Mouse (Mus musculus): Measurements from ENCODE around the gene Skil. TPM values are rescaled to one million over a fixed set of nuclear protein-coding genes. Genes with fewer than 3 reads are reported as not detected.
A peak's percentile ranks its signal among the peaks of the same experiment; 100 is the strongest.

Gene Skil
- polyA plus RNA-seq, 2 experiments, result 13.7 to 20.6 TPM

DNA sequence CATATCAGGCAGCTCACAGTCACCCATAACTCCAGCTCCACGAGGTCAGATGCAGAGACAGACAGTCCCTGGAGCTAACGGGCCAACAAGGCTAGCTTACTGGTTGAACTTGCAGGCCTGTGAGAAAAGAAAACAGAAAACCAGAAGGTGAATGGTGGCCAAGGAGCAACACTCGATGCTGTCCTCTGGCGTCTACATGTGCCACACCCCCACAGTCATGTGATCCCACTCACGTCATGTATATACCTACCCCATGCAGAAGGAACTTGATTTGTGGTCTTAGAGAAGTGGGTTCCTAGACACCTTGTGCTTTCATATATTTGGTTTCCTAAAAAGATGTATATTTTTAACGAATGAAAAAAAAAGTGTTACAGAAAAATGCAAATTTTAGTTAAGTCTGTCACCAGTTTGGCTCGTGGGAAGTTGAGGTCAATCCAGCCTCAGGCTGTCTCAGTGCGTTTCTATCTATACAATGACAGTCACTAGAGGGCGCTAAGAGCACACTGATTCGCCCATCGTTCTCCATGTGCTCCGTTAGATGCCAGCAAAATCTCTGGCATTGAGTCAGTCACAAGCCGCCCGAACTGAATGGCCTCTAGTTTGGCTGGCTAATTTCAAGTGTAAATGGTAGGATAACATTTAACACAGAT lies 50.9 kb downstream of the Skil start:
- H3K9ac ChIP-seq (ENCODE audit: low read depth, low read length, severe bottlenecking), result no peak overlapping the region
- no peaks in the 10 kb centered on the region for H3K36me3 ChIP-seq (ENCODE audit: control insufficient read depth, insufficient read depth, low read length)
- peaks cover 9% of the 10 kb centered on the region; the same call in 1 of the 2 replicates for H3K4me1 ChIP-seq (ENCODE audit: control insufficient read depth, insufficient read depth, low read length)
- H3K27me3 ChIP-seq (ENCODE audit: control insufficient read depth, insufficient read depth, low read length), result no peaks in the 10 kb centered on the region; the same call in 1 of the 2 replicates
- no peak for TF ChIP-seq POLR2A (IDR thresholded peaks at IDR 0.05; ENCODE audit: borderline replicate concordance, extremely low read depth, insufficient read depth, insufficient read length)
- WGBS, result 13% methylated on average over 14 of the region's 14 CpGs
- ATAC-seq (ENCODE audit: low FRiP score, low read depth), result peak; percentile 81
- no peaks in the 10 kb centered on the region for H3K9me3 ChIP-seq (ENCODE audit: control insufficient read depth, low read length)
- DNase-seq (ENCODE audit: low spot score), result peak; percentile 97
- peak overlapping the region; percentile 6; the same call in 1 of the 2 replicates for H3K4me2 ChIP-seq (replicated peaks; ENCODE audit: low read depth, low read length, severe bottlenecking)
- H3K27ac ChIP-seq (replicated peaks; ENCODE audit: low read depth, low read length), result no peak overlapping the region
- no peak overlapping the region for H3K4me3 ChIP-seq (replicated peaks; ENCODE audit: low read length)

DNA sequence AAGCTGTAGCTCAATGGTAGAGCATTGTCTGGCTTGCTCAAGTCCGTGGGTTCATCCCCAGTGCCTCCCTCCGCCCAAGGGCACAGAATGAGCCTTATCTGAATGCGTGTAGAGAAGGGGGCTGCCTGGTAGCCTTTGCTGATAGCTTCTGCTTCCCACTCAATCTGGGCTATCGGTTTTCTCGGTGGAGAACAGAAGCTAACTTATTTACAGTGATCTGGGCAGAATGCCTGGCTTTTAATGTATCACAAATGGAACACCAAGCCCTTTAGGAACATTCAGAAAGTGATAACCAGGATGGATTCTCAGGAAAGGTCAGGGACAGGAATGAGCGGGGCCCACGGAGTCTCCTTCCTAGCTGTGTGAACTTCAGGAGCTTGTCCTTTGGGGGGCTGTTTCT lies 53.7 kb downstream of the Skil start:
- WGBS, result 81% methylated on average over 7 of the region's 7 CpGs
- Histone ChIP-seq H3K4me2 (replicated peaks; ENCODE audit: low read depth, low read length, severe bottlenecking) (no peak overlapping the region), H3K27ac (replicated peaks; ENCODE audit: low read depth, low read length) (no peak overlapping the region), H3K36me3 (ENCODE audit: control insufficient read depth, insufficient read depth, low read length) (no peaks in the 10 kb centered on the region), H3K9me3 (ENCODE audit: control insufficient read depth, low read length) (no peaks in the 10 kb centered on the region), H3K4me3 (replicated peaks; ENCODE audit: low read length) (no peak overlapping the region), H3K4me1 (ENCODE audit: control insufficient read depth, insufficient read depth, low read length) (peaks cover 13% of the 10 kb centered on the region; the same call in 1 of the 2 replicates), H3K9ac (ENCODE audit: low read depth, low read length, severe bottlenecking) (no peak overlapping the region), H3K27me3 (ENCODE audit: control insufficient read depth, insufficient read depth, low read length) (no peaks in the 10 kb centered on the region; the same call in 1 of the 2 replicates)
- no peak for TF ChIP-seq POLR2A (IDR thresholded peaks at IDR 0.05; ENCODE audit: borderline replicate concordance, extremely low read depth, insufficient read depth, insufficient read length)
- no peak for ATAC-seq (ENCODE audit: low FRiP score, low read depth)
- DNase-seq (ENCODE audit: low spot score), result no peak

DNA sequence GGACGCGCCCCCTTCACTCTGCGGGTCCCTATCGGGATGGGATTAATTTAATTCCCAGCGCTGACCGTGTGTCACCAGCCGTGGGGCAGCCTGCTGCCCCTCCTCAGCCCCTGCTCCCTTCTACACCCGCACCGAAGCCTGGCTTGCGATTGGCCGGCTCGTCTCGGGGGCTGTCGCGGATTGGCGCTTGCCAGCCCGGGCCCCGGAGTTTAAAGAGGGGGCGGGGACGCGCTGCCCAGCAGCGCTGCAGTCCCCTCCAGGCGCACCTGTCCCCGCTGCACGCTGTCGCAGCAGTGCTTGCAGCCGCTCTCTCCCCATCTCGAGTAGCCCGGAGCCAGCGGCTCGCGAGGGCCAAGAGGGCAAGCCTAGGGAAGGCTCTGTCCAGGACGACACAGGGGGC lies 54.8 kb downstream of the Skil start, which contains the start of gene Cldn11:
Gene Cldn11 (plus strand): TSS at position 215 of the 400 bp plus-strand sequence.
- H3K4me1 ChIP-seq (ENCODE audit: control insufficient read depth, insufficient read depth, low read length), result peaks cover 13% of the 10 kb centered on the region; the same call in 1 of the 2 replicates
- H3K9ac ChIP-seq (ENCODE audit: low read depth, low read length, severe bottlenecking), result peak within 1 kb of the TSS; percentile 0; the same call in 1 of the 2 replicates
- peak; percentile 33 for DNase-seq (ENCODE audit: low spot score)
- peak; percentile 68 for ATAC-seq (ENCODE audit: low FRiP score, low read depth)
- H3K27ac ChIP-seq (replicated peaks; ENCODE audit: low read depth, low read length), result no peak within 1 kb of the TSS
- WGBS, result under 1% methylated on average over 32 of the region's 33 CpGs
- TF ChIP-seq POLR2A (IDR thresholded peaks at IDR 0.05; ENCODE audit: borderline replicate concordance, extremely low read depth, insufficient read depth, insufficient read length), result no peak
- no peaks in the 10 kb centered on the region for H3K9me3 ChIP-seq (ENCODE audit: control insufficient read depth, low read length)
- no peaks in the 10 kb centered on the region; the same call in 1 of the 2 replicates for H3K27me3 ChIP-seq (ENCODE audit: control insufficient read depth, insufficient read depth, low read length)
- no peaks in the 10 kb centered on the region for H3K36me3 ChIP-seq (ENCODE audit: control insufficient read depth, insufficient read depth, low read length)
- peak within 1 kb of the TSS; percentile 50 for H3K4me2 ChIP-seq (replicated peaks; ENCODE audit: low read depth, low read length, severe bottlenecking)
- H3K4me3 ChIP-seq (replicated peaks; ENCODE audit: low read length), result peak within 1 kb of the TSS; percentile 25

DNA sequence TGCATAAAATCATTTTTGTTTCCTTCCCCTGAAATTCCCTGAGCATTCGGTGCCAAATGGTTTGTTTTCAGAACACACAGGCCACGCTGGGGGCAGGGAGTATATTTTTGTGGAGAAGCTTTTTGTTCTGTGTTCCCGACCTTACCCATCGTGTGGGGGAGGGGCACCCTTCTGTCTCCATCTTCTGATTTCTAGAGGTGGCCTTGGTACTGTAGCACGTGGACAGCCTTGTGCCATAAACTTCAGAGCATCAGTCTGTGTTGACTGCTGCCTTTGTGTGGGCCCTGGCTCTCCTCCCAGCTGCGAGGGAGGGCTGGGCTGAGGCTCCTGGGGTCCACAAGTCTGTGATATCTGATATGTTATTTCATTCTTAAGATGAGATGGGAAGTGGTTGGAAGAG lies 57.2 kb downstream of the Skil start:
- WGBS, result 56% methylated on average over 6 of the region's 6 CpGs
- peaks cover 19% of the 10 kb centered on the region for H3K4me1 ChIP-seq (ENCODE audit: control insufficient read depth, insufficient read depth, low read length)
- H3K4me2 ChIP-seq (replicated peaks; ENCODE audit: low read depth, low read length, severe bottlenecking), result no peak overlapping the region
- H3K36me3 ChIP-seq (ENCODE audit: control insufficient read depth, insufficient read depth, low read length), result no peaks in the 10 kb centered on the region
- no peak overlapping the region for H3K4me3 ChIP-seq (replicated peaks; ENCODE audit: low read length)
- no peak overlapping the region for H3K27ac ChIP-seq (replicated peaks; ENCODE audit: low read depth, low read length)
- DNase-seq (ENCODE audit: low spot score) (no peak), ATAC-seq (ENCODE audit: low FRiP score, low read depth) (no peak)
- TF ChIP-seq POLR2A (IDR thresholded peaks at IDR 0.05; ENCODE audit: borderline replicate concordance, extremely low read depth, insufficient read depth, insufficient read length), result no peak
- no peak overlapping the region for H3K9ac ChIP-seq (ENCODE audit: low read depth, low read length, severe bottlenecking)
- no peaks in the 10 kb centered on the region for H3K9me3 ChIP-seq (ENCODE audit: control insufficient read depth, low read length)
- no peaks in the 10 kb centered on the region; the same call in 1 of the 2 replicates for H3K27me3 ChIP-seq (ENCODE audit: control insufficient read depth, insufficient read depth, low read length)

DNA sequence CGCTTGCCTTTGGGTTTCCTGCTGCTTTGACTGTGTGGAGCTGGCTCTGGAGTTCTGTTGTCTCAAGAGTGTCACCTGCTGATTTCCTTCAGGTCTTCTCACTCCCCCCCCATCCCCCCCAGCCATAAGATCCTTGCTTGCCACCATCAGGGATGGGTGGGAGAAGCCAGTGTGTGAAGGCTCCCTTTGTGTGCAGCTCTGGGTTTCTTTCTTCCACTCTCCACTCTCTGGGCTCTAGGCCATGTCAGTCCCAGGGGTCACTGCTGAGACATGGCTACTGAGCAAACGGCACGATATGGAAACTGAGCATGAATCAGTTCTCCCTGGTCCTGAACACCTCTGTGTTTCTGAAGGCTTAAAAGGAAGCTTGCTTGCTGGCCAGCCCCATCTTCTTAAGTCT lies 61.3 kb downstream of the Skil start:
- H3K4me2 ChIP-seq (replicated peaks; ENCODE audit: low read depth, low read length, severe bottlenecking), result no peak overlapping the region
- WGBS, result 25% methylated on average over 3 of the region's 3 CpGs

More for the DNA sequence above, 61.3 kb downstream of the Skil start:
- Histone ChIP-seq H3K4me3 (replicated peaks; ENCODE audit: low read length) (no peak overlapping the region), H3K27ac (replicated peaks; ENCODE audit: low read depth, low read length) (0 out of 2 replicates have a peak overlapping the region, but pooled peaks have one; percentile 26), H3K9ac (ENCODE audit: low read depth, low read length, severe bottlenecking) (no peak overlapping the region), H3K27me3 (ENCODE audit: control insufficient read depth, insufficient read depth, low read length) (no peaks in the 10 kb centered on the region), H3K4me1 (ENCODE audit: control insufficient read depth, insufficient read depth, low read length) (peaks cover 9% of the 10 kb centered on the region; the same call in 1 of the 2 replicates), H3K36me3 (ENCODE audit: control insufficient read depth, insufficient read depth, low read length) (no peaks in the 10 kb centered on the region), H3K9me3 (ENCODE audit: control insufficient read depth, low read length) (no peaks in the 10 kb centered on the region)
- ATAC-seq (ENCODE audit: low FRiP score, low read depth) (no peak), DNase-seq (ENCODE audit: low spot score) (no peak)
- no peak for TF ChIP-seq POLR2A (IDR thresholded peaks at IDR 0.05; ENCODE audit: borderline replicate concordance, extremely low read depth, insufficient read depth, insufficient read length)

Data from limb, embryonic 14.5 days (tissue).